Mouse (Mus musculus): ENCODE results near the gene Serpina1d.
"Not testable (repeated sequence)": the region's sequence is repeated elsewhere in the genome, so short reads cannot be mapped to it uniquely, and the experiment has no call there.

Serpina1d gene

GRCm38 (mm10) chr12:103773246-103773851 is at the start of gene Serpina1d:
TSS of gene Serpina1d (minus strand) at chr12:103773592.
- DNase-seq (ENCODE audit: low spot score), result not testable (repeated sequence)

GRCm38 (mm10) chr12:103770597-103770996 is 2.8 kb downstream of the Serpina1d start:
- DNase-seq (ENCODE audit: low spot score), result not testable (repeated sequence)

- not testable (repeated sequence) for DNase-seq (ENCODE audit: low spot score)
Measured at GRCm38 (mm10) chr12:103763083-103763482, 10.3 kb downstream of the Serpina1d start.

GRCm38 (mm10) chr12:103760316-103760715 is 13.1 kb downstream of the Serpina1d start:
- DNase-seq (ENCODE audit: low spot score), result not testable (repeated sequence)

GRCm38 (mm10) chr12:103745957-103746356 is 27.4 kb downstream of the Serpina1d start:
- not testable (repeated sequence) for DNase-seq (ENCODE audit: low spot score)

GRCm38 (mm10) chr12:103737791-103738580 is 35.4 kb downstream of the Serpina1d start:
- not testable (repeated sequence) for DNase-seq (ENCODE audit: low spot score)

GRCm38 (mm10) chr12:103735566-103735965 is 37.8 kb downstream of the Serpina1d start:
- DNase-seq (ENCODE audit: low spot score), result not testable (repeated sequence)

- DNase-seq (ENCODE audit: low spot score), result not testable (repeated sequence)
Measured at GRCm38 (mm10) chr12:103735101-103735500, 38.3 kb downstream of the Serpina1d start.

All from spleen, adult 12 weeks (tissue).